Comparison of ENCODE assay signal across 25 mouse cellular contexts in genomic region chr14:105800142-105800925, GRCm38 (mm10).
DNase-seq lines count a peak whose midpoint lies in the region; ATAC-seq lines count a peak whose summit lies in the region.
"Had no signal": no experiment of that assay in that cellular context is flagged by ENCODE, and none has a peak within 500 bp of the region (broad histone marks: within the 10 kb centered on the region; RNA-seq: fewer than 3 reads in every experiment).

No protein-coding gene starts in this region.

- 0 out of 2 replicates have a peak overlapping the region, but pooled peaks have one; percentile 2 for H3K4me2 ChIP-seq in embryonic facial prominence, embryonic 13.5 days
- peak overlapping the region; percentile 26 for H3K4me2 ChIP-seq in limb, embryonic 12.5 days
- H3K4me2 ChIP-seq in lung, embryonic 15.5 days, result peak overlapping the region; percentile 38
- H3K4me2 ChIP-seq: heart, embryonic 11.5 days; hindbrain, embryonic 13.5 days; liver, embryonic 15.5 days; neural tube, embryonic 12.5 days had no signal

- H3K27me3 ChIP-seq in embryonic facial prominence, embryonic 13.5 days, result no peaks in the 10 kb centered on the region
- H3K27me3 ChIP-seq in limb, embryonic 12.5 days, result no peaks in the 10 kb centered on the region
- no peaks in the 10 kb centered on the region for H3K27me3 ChIP-seq in lung, embryonic 15.5 days
- H3K27me3 ChIP-seq: liver, embryonic 15.5 days; neural tube, embryonic 12.5 days; Patski had no signal

- ATAC-seq in embryonic facial prominence, embryonic 13.5 days (ENCODE audit: insufficient number of reproducible peaks, insufficient read depth, low FRiP score, low TSS enrichment, low read depth), result no peak
- no peak for ATAC-seq in limb, embryonic 12.5 days (ENCODE audit: insufficient number of reproducible peaks, insufficient read depth, low FRiP score, low TSS enrichment, low read depth)
- peak; percentile 50; the same call in 1 of the 2 replicates for ATAC-seq in lung, embryonic 15.5 days (ENCODE audit: borderline replicate concordance, extremely low read depth, low FRiP score, low TSS enrichment)
- ATAC-seq: intestine, embryonic 16.5 days; Patski had no signal

- H3K4me3 ChIP-seq in embryonic facial prominence, embryonic 13.5 days, result no peak overlapping the region
- H3K4me3 ChIP-seq in limb, embryonic 12.5 days (replicated peaks), result no peak overlapping the region
- H3K4me3 ChIP-seq in lung, embryonic 15.5 days, result no peak overlapping the region
- H3K4me3 ChIP-seq: hindbrain, embryonic 13.5 days; liver, embryonic 15.5 days; midbrain, embryonic 10.5 days; myocyte; neural tube, embryonic 12.5 days had no signal

- DNase-seq in lung, postnatal 36 days, result peak; percentile 78
- no peak for DNase-seq in heart, postnatal 4 days
- no peak for DNase-seq in c-Kit-positive CD71-positive TER-119-positive erythroid progenitor cells, embryonic 14.5 days (ENCODE audit: low spot score)
- no peak for DNase-seq in right cerebral cortex, adult 2 months (ENCODE audit: low spot score in 2 of 2)
- DNase-seq: adrenal gland, postnatal 10 days; cerebellum, adult 18-20 months; gastrocnemius, postnatal 25 days; heart, adult 11 months; heart, postnatal 36 days; kidney, adult 8-10 months; kidney, postnatal 4 days; liver; thymus, postnatal 4 days had no signal

- H3K9ac ChIP-seq in embryonic facial prominence, embryonic 13.5 days, result no peak overlapping the region
- no peak overlapping the region for H3K9ac ChIP-seq in limb, embryonic 12.5 days (replicated peaks)
- H3K9ac ChIP-seq in lung, embryonic 15.5 days, result no peak overlapping the region
- H3K9ac ChIP-seq: hindbrain, embryonic 13.5 days; liver, embryonic 15.5 days; neural tube, embryonic 12.5 days had no signal

- H3K4me1 ChIP-seq in embryonic facial prominence, embryonic 13.5 days, result peaks cover 20% of the 10 kb centered on the region
- H3K4me1 ChIP-seq in limb, embryonic 12.5 days (replicated peaks), result peaks cover 34% of the 10 kb centered on the region
- H3K4me1 ChIP-seq in lung, embryonic 15.5 days, result peaks cover 17% of the 10 kb centered on the region; the same call in 1 of the 2 replicates

- WGBS in embryonic facial prominence, embryonic 13.5 days, result 66% methylated on average over 13 of the region's 13 CpGs
- 43% methylated on average over 13 of the region's 13 CpGs for WGBS in limb, embryonic 12.5 days
- 55% methylated on average over 13 of the region's 13 CpGs for WGBS in lung, embryonic 15.5 days

- H3K9me3 ChIP-seq in embryonic facial prominence, embryonic 13.5 days, result no peaks in the 10 kb centered on the region
- no peaks in the 10 kb centered on the region for H3K9me3 ChIP-seq in limb, embryonic 12.5 days
- no peaks in the 10 kb centered on the region for H3K9me3 ChIP-seq in lung, embryonic 15.5 days
- H3K9me3 ChIP-seq: hindbrain, embryonic 13.5 days; liver, embryonic 15.5 days; midbrain, embryonic 10.5 days; neural tube, embryonic 12.5 days had no signal

- no peaks in the 10 kb centered on the region for H3K36me3 ChIP-seq in embryonic facial prominence, embryonic 13.5 days
- H3K36me3 ChIP-seq in limb, embryonic 12.5 days, result no peaks in the 10 kb centered on the region
- no peaks in the 10 kb centered on the region for H3K36me3 ChIP-seq in lung, embryonic 15.5 days
- H3K36me3 ChIP-seq: hindbrain, embryonic 13.5 days; liver, embryonic 15.5 days; midbrain, embryonic 10.5 days; neural tube, embryonic 12.5 days had no signal

- peak overlapping the region; percentile 52; the same call in 1 of the 2 replicates for H3K27ac ChIP-seq in embryonic facial prominence, embryonic 13.5 days
- peak overlapping the region; percentile 32 for H3K27ac ChIP-seq in limb, embryonic 12.5 days
- H3K27ac ChIP-seq in lung, embryonic 15.5 days, result peak overlapping the region; percentile 78
- H3K27ac ChIP-seq: hindbrain, embryonic 13.5 days; kidney, postnatal 0 days; liver, embryonic 15.5 days; midbrain, embryonic 10.5 days; neural tube, embryonic 12.5 days had no signal
